Mouse (Mus musculus) CH12.LX (cell line): ENCODE results near the gene Kat2b.

ENCODE experiments used
- CTCF ChIP-seq, 2 experiments: IDR thresholded peaks in 1 of 2; conservative IDR thresholded peaks in 1 of 2; 2 replicates each; pipeline ENCODE4 v1.5.1; 2011 to 2012; ENCODE audit warnings: low read depth in 2 of 2, low read length in 2 of 2, improper control_type of control experiment in 1 of 2, inconsistent platforms in 1 of 2, mild to moderate bottlenecking in 1 of 2, moderate library complexity in 1 of 2
- MAX ChIP-seq: IDR thresholded peaks from 2 replicates; pipeline ENCODE4 v1.6.1; 2011; ENCODE audit warnings: low read length, improper control_type of control experiment
- ZNF384 ChIP-seq: IDR thresholded peaks from 2 replicates; pipeline ENCODE4 v1.6.1; 2012; ENCODE audit warnings: low read depth, low read length, improper control_type of control experiment, inconsistent platforms

DNA sequence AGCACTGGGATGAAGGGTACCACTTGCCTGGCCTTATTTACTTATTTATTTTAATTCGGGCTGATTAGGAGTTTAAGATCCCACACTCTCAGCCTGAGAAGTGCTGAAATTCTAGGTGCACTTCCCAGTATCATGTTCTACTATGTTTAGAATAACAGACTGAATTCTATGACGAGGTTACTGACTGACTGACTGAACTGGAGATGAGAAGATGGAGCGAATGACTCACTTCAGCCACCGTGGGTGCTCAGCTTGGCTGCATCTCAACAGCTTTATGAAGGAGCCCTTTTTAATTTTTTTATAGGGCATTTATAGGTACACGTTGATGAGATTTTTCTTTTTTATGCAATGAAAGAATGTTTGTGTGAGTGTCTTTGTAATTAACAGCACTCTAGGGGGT is 11.1 kb downstream of the Kat2b start:
- TF ChIP-seq MAX (no peak), CTCF (conservative IDR thresholded peaks at IDR 0.05 in 1 of 2, IDR thresholded peaks at IDR 0.05 in 1 of 2; ENCODE audit: low read depth in 2 of 2, low read length in 2 of 2) (no peak), ZNF384 (no peak; the same call in 1 of the 2 replicates)
